Mouse (Mus musculus): ENCODE data around the gene Gm10354. TPM values are rescaled to one million over a fixed set of nuclear protein-coding genes. Genes with fewer than 3 reads are reported as not detected.
"Not testable (repeated sequence)": the region's sequence is repeated elsewhere in the genome, so short reads cannot be mapped to it uniquely, and the experiment has no call there.

Gm10354 gene
- polyA plus RNA-seq, 1 experiment from 2014 or later = not detected

DNA sequence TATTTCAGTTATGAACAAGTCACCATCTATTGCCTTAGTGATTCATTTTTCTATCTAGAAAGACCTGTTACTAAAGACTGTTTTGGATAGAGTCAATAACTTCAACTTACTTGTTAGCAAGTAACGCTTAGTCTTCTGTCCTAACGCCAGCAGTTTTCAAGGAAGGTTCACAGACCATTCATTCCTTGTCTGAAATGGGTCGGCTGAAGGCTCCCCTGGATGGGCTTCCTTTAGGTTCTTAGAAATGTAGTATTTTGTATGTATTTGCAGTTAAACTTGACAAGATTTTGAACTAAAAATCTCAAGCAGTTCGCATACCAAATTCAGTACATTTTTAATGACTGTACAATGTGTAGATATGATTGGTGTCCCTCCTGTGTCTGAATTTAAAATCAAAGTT lies 18.8 kb upstream of the Gm10354 start:
- not testable (repeated sequence) for H3K4me3 ChIP-seq (ENCODE audit: low read depth, low read length); H3K36me3 ChIP-seq (ENCODE audit: insufficient read depth, low read length); H3K9ac ChIP-seq (replicated peaks; ENCODE audit: low read depth); H3K9me3 ChIP-seq (ENCODE audit: low read length); H3K4me1 ChIP-seq (ENCODE audit: insufficient read depth, low read depth, low read length); H3K27ac ChIP-seq (ENCODE audit: low read length); ATAC-seq; H3K27me3 ChIP-seq (replicated peaks; ENCODE audit: insufficient read depth, low read length); H3K4me2 ChIP-seq (replicated peaks; ENCODE audit: low read depth, low read length)
- DNase-seq (ENCODE audit: low spot score) = peak; percentile 4
- WGBS = 74% methylated on average over 4 of the region's 4 CpGs

DNA sequence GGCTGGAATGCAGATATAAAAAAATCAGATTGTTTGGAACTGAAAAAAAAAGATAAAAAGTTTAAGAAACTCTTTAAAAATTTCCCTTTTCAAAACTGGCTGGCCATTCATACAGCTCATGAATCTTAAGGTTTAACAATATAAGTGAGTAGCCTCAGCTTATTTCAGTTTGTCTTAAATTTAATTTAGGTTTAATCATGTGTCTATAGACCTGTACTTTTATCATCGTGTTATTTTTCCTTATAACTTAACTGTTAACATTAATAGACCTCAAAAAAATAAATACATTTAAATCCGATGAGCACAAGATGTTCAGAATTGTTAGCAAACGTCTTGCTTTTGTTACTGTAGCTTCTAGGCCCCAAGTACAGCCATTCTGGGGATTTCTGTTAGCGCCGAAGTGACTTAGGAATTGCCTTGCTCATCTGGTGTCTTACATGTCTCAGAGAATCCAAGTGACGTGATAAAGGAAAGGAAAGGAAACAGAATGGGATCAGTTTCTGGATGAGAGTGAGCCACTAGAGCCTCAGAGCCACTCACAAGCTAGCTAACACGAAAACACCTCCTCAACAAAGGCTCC lies 18.0 kb upstream of the Gm10354 start:
- not testable (repeated sequence) for H3K4me2 ChIP-seq (replicated peaks; ENCODE audit: low read depth, low read length); H3K27me3 ChIP-seq (replicated peaks; ENCODE audit: insufficient read depth, low read length); ATAC-seq; H3K36me3 ChIP-seq (ENCODE audit: insufficient read depth, low read length); H3K9me3 ChIP-seq (ENCODE audit: low read length); H3K9ac ChIP-seq (replicated peaks; ENCODE audit: low read depth); H3K4me3 ChIP-seq (ENCODE audit: low read depth, low read length); DNase-seq (ENCODE audit: low spot score); H3K27ac ChIP-seq (ENCODE audit: low read length); H3K4me1 ChIP-seq (ENCODE audit: insufficient read depth, low read depth, low read length)
- WGBS = 64% methylated on average over 6 of the region's 7 CpGs

DNA sequence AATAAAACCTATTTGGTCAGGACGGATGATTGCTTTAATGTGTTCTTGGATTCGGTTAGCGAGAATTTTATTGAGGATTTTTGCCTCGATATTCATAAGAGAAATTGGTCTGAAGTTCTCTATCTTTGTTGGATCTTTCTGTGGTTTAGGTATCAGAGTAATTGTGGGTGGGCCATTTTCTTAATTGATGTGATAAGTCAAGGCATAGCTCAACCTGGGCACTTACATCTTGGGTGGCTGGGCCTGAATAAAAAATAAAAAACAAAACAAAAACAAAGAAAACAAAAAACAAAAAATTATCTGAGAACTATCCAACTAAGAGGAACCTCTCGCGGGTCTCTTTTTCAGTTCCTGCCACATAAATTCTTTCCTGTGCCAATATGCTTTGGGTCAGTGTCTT lies 15.4 kb upstream of the Gm10354 start:
- not testable (repeated sequence) for H3K9ac ChIP-seq (replicated peaks; ENCODE audit: low read depth); H3K9me3 ChIP-seq (ENCODE audit: low read length); H3K4me1 ChIP-seq (ENCODE audit: insufficient read depth, low read depth, low read length); DNase-seq (ENCODE audit: low spot score); H3K27ac ChIP-seq (ENCODE audit: low read length); H3K4me3 ChIP-seq (ENCODE audit: low read depth, low read length); H3K36me3 ChIP-seq (ENCODE audit: insufficient read depth, low read length); H3K4me2 ChIP-seq (replicated peaks; ENCODE audit: low read depth, low read length); H3K27me3 ChIP-seq (replicated peaks; ENCODE audit: insufficient read depth, low read length)
- ATAC-seq = peak; percentile 65
- 82% methylated on average over 6 of the region's 6 CpGs for WGBS

DNA sequence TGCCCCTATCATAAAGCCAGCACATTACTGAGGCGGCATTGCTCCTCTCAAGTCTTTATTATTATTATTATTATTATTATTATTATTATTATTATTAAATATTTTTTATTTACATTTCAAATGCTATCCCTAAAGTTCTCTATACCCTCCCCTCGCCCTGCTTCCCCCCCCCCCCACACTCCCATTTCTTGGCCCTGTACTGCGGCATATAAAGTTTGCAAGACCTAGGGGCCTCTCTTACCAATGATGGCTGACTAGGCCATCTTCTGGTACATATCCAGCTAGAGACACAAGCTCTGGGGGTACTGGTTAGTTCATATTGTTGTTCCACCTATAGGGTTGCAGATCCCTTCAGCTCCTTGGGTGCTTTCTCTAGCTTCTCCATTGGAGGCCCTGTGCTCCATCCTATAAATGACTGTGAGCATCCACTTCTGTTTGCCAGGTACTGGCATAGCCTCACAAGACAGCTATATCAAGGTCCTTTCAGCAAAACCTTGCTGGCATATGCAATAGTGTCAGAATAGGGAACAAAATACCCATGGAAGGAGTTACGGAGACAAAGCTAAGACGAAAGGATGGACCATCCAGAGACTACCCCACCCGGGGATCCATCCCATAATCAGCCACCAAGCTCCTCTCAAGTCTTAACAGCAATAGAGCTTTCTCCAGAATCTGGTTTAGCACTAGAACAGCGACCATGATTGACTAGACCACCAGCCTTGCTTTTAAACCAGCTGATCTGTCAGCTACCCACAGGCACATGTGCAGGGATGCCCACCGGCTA lies 11.8 kb upstream of the Gm10354 start:
- not testable (repeated sequence) for ATAC-seq; H3K4me1 ChIP-seq (ENCODE audit: insufficient read depth, low read depth, low read length); DNase-seq (ENCODE audit: low spot score); H3K4me2 ChIP-seq (replicated peaks; ENCODE audit: low read depth, low read length); H3K36me3 ChIP-seq (ENCODE audit: insufficient read depth, low read length); H3K27me3 ChIP-seq (replicated peaks; ENCODE audit: insufficient read depth, low read length); H3K9me3 ChIP-seq (ENCODE audit: low read length); H3K9ac ChIP-seq (replicated peaks; ENCODE audit: low read depth); H3K4me3 ChIP-seq (ENCODE audit: low read depth, low read length); H3K27ac ChIP-seq (ENCODE audit: low read length)
- 75% methylated on average over 7 of the region's 8 CpGs for WGBS

DNA sequence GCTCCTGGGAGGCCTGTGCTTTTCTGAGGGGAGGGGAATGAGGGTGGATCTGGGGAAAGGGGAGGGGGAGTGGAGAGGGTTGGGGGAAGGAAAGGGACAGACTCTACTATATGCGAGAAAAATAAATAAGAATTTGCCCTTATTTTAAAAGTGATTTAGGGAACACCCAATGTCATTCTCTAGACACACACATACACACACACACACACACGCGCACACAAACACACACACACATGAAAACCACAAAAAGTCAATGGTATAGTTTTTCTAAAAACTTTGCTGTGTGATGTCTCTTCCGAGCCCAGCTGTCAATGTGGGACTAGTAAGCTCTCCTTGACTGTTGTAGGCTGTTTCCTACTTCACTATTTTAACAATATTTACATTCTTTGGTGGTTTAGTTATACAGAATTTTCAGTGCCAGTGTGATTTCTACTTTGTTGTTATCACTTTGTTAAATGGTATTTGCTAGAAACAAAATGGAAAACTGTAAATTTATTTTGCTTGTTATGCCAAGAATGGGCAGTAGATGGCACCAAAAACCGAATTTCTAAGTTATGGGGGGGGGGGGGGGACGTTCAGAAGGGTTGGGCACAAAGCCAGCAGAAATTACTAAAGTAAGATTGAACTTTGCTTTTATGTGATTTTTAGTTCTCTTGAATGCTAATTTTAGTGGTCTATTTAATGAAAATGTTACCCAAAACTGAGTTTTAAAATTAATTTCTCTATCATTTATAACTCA lies 8.1 kb upstream of the Gm10354 start:
- peak; percentile 35; the same call in 1 of the 2 replicates for ATAC-seq
- not testable (repeated sequence) for H3K4me3 ChIP-seq (ENCODE audit: low read depth, low read length); H3K36me3 ChIP-seq (ENCODE audit: insufficient read depth, low read length); H3K9me3 ChIP-seq (ENCODE audit: low read length); H3K9ac ChIP-seq (replicated peaks; ENCODE audit: low read depth); H3K4me1 ChIP-seq (ENCODE audit: insufficient read depth, low read depth, low read length); H3K4me2 ChIP-seq (replicated peaks; ENCODE audit: low read depth, low read length); DNase-seq (ENCODE audit: low spot score); H3K27ac ChIP-seq (ENCODE audit: low read length); H3K27me3 ChIP-seq (replicated peaks; ENCODE audit: insufficient read depth, low read length)
- WGBS = 34% methylated on average over 5 of the region's 6 CpGs

DNA sequence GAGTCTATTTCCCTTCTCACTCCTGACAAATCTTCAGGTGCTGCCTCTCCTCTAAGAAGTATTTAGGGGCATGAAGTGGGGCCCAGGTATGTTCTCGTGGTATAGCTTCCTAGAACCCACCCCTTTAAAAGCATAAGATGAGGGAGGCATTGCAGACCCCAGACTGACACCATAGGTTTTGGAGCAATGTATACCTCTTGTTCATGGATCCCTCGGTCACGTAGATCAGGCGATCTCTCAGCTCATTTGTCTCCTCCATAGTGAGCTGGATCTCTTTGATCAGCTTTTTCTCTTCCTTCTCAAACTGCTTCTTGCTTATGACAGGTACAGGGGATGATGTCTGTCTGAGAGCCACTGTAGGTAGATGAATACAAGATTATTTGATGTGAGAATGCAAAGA lies 1.4 kb downstream of the Gm10354 start:
- H3K36me3 ChIP-seq (ENCODE audit: insufficient read depth, low read length); ATAC-seq; H3K4me3 ChIP-seq (ENCODE audit: low read depth, low read length); H3K9ac ChIP-seq (replicated peaks; ENCODE audit: low read depth); H3K9me3 ChIP-seq (ENCODE audit: low read length); H3K27ac ChIP-seq (ENCODE audit: low read length); H3K4me2 ChIP-seq (replicated peaks; ENCODE audit: low read depth, low read length); H3K27me3 ChIP-seq (replicated peaks; ENCODE audit: insufficient read depth, low read length); DNase-seq (ENCODE audit: low spot score); H3K4me1 ChIP-seq (ENCODE audit: insufficient read depth, low read depth, low read length): not testable (repeated sequence)
- WGBS = 68% methylated on average over 4 of the region's 4 CpGs

DNA sequence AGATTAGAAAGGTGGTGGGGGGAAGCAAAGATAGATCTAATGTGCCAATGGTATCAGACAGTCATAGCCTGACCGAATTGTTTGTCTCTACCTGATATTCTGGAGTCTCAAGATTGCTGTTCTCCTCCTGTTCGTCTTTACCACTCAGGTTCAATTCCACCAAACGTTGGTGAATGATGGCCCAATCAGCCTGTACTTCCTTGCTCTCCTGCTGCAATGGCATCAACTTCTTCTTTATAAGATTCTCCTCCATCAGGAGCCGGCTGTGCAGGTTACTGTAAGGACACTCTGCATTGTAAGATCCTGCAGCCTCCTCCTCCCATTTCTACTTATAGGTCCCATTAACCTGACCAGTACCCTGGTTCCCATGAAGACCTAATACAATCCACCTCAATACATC lies 3.4 kb downstream of the Gm10354 start:
- WGBS = 49% methylated on average over 3 of the region's 4 CpGs
- H3K27ac ChIP-seq (ENCODE audit: low read length); DNase-seq (ENCODE audit: low spot score); H3K9me3 ChIP-seq (ENCODE audit: low read length); H3K9ac ChIP-seq (replicated peaks; ENCODE audit: low read depth); H3K36me3 ChIP-seq (ENCODE audit: insufficient read depth, low read length); ATAC-seq; H3K4me2 ChIP-seq (replicated peaks; ENCODE audit: low read depth, low read length); H3K27me3 ChIP-seq (replicated peaks; ENCODE audit: insufficient read depth, low read length); H3K4me1 ChIP-seq (ENCODE audit: insufficient read depth, low read depth, low read length); H3K4me3 ChIP-seq (ENCODE audit: low read depth, low read length): not testable (repeated sequence)

DNA sequence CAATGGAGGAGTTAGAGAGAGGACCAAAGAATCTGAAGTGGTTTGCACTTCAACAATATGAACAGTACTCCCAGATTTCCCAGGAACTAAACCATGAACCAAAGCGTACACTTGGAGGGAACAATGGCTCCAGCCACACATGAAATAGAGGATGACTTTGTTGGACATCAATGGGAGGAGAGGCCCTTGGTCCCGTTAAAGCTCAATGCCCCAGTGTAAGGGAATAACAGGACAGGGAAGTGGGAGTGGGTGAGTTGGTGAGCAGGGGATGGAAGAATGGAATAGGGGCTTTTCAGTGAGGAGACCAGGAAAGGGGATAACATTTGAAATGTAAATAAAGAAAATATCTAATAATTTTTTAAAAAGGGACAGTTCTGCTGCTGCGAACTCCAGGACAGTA lies 5.9 kb downstream of the Gm10354 start:
- not testable (repeated sequence) for H3K27ac ChIP-seq (ENCODE audit: low read length); H3K36me3 ChIP-seq (ENCODE audit: insufficient read depth, low read length); ATAC-seq; DNase-seq (ENCODE audit: low spot score); H3K4me1 ChIP-seq (ENCODE audit: insufficient read depth, low read depth, low read length); H3K4me2 ChIP-seq (replicated peaks; ENCODE audit: low read depth, low read length); H3K4me3 ChIP-seq (ENCODE audit: low read depth, low read length); H3K9ac ChIP-seq (replicated peaks; ENCODE audit: low read depth); H3K9me3 ChIP-seq (ENCODE audit: low read length); H3K27me3 ChIP-seq (replicated peaks; ENCODE audit: insufficient read depth, low read length)
- 72% methylated on average over 3 of the region's 3 CpGs for WGBS

DNA sequence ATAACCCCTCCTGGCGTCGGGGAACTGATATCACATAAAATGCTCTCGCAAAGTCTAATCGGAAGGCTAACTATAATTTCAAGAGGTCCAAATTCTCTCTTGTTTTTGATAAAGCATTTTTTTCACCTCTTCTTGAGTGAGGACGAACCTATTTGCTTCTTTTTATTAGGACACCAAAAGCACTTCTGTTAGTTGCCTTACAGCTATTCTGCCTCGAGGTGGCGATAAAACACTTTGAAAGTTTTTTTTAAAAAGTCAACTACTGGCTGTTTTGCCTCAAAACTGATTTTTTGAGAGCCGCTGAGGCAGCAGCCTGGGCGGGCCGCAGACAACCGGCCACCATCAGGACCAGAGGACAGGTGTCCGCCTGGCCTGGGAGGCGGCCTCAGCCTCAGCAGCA lies 14.9 kb downstream of the Gm10354 start:
- H3K9me3 ChIP-seq (ENCODE audit: low read length); H3K27me3 ChIP-seq (replicated peaks; ENCODE audit: insufficient read depth, low read length); H3K36me3 ChIP-seq (ENCODE audit: insufficient read depth, low read length); H3K4me2 ChIP-seq (replicated peaks; ENCODE audit: low read depth, low read length); H3K9ac ChIP-seq (replicated peaks; ENCODE audit: low read depth); H3K4me1 ChIP-seq (ENCODE audit: insufficient read depth, low read depth, low read length); H3K4me3 ChIP-seq (ENCODE audit: low read depth, low read length); DNase-seq (ENCODE audit: low spot score); ATAC-seq; H3K27ac ChIP-seq (ENCODE audit: low read length): not testable (repeated sequence)
- 80% methylated on average over 13 of the region's 13 CpGs for WGBS

Measured in lung, postnatal 0 days (tissue).